Mouse (Mus musculus) neural tube, embryonic 10.5 days (tissue): ENCODE data around the gene 1700007K13Rik.
"Not testable (repeated sequence)": the region's sequence is repeated elsewhere in the genome, so short reads cannot be mapped to it uniquely, and the experiment has no call there.

ENCODE experiments used
- DNase-seq: peaks from one replicate; pipeline ENCODE4 v3.0.0-alpha.2; 2017; ENCODE audit warnings: low spot score; ENCODE audit errors: extremely low spot score

1700007K13Rik gene

DNA sequence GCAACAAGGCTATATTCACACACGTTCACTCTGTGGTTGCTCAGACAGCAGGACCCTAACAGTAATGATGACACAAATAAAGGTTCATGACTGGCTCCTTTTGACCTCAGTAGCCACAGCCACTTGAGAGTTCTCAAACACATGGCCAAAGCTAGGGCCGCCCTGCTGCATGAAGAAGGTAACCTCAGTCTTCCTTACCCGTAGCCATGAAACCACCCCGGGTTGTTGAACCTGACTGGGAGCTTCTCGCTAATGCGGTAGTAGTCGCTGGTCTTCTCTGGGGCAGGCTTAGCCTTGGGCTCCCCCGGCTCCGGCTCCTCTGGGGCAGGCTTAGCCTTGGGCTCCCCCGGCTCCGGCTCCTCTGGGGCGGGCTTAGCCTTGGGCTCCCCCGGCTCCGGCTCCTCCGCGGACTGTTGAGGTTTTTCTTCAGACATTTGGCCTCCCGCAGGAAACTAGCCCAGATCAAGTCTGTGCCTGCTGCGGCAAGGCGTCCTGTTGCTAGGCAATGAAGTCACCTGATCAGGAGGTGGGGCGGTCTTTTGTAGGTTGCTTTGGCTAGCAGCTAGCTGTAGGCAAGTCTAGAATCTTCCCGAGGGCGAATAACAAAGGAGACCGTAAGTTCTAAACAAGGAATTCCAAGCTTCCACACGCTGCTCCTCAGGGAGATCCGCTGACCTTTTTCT is at the start of gene 1700007K13Rik:
TSS of gene 1700007K13Rik (minus strand) at position 497 of the 683 bp plus-strand sequence.
- peak; percentile 74 for DNase-seq

DNA sequence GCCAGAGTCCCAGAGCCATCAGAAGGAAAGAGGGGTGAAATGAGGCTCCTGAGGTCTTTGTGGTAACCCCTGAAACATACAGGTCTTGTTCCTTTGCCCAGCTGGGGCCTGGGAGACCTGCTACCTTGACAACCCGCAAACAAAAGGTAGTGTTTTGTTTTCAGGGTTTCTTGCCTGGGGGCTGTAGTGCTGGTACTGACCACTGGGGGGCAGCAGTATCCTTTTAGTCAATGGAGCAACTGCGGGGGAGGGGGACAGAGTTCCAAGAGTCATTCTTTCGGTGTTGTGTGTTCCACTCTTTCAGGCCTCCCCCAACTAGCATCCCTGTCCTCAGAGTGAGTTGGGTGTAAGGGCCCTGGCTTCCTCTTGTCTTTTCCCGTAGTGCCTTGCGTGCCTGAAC is 48.4 kb upstream of the 1700007K13Rik start:
- DNase-seq: peak; percentile 87

DNA sequence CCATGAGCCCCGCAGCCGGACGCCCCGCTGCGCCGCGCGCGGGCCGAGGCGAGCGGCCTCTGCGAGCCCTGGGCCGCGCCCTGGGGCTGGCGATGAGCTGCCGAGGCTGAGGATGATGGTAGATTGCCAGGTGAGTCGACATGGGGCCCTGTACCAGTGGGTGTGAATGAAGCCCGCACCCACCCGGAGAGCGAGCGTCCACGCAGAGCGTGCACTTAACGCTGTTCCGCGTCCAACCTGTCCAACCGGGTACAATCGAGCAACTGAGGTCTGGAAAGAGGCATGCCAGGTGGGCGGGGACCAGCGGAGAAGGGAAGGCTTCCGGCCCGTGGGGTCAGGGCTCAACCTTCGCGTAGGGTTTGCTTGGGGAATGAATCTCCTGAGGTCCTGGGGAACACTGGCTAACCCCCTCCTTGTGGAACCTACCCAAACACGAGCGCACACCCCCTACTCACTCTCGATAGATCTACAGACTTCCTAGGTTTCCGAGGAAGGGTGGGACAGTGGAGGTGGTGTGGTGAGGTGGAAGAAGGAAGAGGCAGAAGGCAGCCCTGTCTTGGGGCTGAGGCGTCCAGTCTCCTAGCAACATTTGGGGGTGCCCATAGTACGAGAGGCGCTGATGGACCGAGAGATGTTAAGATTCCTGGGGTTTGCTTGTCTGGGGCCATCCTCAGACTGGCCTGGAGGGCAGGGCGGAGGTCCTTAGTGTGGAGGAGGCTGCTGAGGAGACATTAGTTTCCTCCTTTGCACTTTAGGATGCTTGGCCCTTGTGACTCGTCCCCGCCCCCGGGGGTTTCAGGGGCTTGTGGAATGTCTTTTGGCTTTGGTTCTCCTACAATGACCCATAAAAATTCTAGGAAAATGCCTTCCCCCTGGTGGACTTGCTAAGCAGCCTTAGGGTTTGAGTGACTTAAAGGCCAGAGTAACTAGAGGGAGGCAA is 47.6 kb upstream of the 1700007K13Rik start:
- DNase-seq: peak; percentile 69

DNA sequence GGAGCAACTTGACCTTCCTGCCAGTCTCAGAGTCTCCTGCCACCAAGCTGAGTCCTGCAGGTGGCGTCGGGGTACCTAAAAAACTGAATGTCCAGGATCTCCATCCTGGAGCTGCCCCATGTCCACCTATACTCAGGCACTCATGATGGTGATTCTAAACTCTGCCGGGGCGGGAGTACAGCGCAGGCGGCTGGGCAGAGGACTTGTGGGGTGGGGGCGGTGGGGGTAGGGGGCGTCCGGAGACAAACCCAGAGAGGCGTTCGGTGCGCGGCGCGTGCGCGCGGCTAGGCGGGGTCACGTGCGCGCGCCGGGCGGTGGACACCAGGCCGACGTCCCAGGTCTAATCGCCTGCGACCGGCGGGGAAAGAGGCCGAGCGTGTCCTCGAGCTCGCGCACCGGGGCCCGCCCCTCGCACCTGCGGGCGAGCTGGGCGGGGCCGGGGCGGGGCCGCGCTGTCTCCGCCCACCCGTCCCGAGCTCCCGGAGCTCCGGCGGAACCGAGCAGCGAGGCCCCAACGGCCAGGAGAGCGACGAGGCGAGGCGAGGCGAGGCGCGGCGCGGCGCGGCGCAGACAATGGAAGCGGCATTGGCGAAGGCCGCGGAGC is 46.8 kb upstream of the 1700007K13Rik start, which contains the start of gene Ralgds:
TSS of gene Ralgds (plus strand) at position 328 of the 604 bp plus-strand sequence.
- DNase-seq: peak; percentile 72

DNA sequence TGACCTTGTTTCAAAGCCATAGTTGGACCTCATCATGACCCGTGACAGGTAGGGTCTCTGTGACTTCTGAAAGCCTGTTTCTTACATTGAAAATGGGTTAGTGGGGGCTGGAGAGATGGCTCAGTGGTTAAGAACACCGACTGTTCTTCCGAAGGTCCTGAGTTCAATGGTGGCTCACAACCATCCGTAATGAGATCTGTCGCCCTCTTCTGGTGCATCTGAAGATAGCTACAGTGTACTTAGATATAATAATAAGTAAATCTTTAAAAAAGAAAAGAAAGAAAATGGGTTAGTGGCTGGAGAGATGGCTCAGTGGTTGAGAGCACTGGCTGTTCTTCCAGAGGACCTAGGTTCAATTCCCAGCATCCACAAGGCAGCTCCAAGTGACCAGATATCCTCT is 45.5 kb upstream of the 1700007K13Rik start:
- DNase-seq: not testable (repeated sequence)

DNA sequence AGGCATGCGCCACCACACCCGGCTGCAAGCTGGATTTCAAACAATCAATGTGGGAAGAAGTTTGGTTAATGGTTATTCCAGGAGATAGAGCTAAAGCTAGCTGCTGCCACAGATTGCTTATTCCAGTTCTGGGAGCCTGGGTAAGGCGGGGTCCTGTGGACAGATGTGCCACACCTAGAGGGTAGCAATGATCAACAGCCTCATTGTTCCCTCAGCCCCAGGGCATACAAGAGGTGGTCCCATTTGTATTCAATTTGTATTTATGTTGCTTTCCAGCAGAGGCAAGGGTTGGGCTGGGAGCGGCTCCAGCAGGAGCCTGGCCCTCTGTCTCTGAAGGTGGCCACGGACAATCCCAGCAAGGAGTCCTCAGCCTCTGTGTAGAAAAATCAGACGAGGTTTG is 40.2 kb upstream of the 1700007K13Rik start:
- DNase-seq: no peak

DNA sequence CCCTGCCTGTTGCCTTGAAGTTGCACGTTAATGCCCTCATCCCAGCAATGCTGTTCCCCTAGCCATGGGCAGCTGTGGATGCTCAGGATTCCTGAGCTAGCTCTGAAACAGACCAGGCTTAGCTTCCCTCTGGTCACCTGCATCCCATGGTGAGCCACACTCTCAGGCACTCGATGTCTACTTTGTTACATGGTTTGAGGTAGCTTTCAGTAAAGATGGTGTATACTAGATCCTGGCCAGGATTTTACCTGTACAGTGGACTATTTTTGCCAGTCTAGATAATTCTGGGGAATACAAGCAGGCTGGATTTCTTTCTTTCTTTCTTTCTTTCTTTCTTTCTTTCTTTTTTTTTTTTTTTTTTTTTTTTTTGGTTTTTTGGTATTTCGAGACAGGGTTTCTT is 39.7 kb upstream of the 1700007K13Rik start, which contains the start of gene Gm10134:
TSS of gene Gm10134 (plus strand) at position 301 of the 400 bp plus-strand sequence.
- DNase-seq: no peak

DNA sequence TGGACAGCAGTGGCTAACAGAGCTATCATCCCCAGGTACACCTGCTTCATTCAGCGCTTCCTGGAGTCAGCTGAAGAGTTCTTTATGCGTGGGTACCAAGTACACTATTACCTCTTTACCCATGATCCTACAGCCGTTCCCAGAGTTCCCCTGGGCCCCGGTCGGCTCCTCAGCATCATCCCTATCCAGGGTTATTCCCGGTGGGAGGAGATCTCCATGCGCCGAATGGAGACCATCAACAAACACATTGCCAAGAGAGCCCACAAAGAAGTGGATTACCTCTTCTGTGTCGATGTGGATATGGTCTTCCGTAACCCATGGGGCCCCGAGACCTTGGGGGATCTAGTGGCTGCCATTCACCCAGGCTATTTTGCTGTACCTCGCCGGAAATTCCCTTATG is 38.5 kb upstream of the 1700007K13Rik start:
- no peak for DNase-seq

DNA sequence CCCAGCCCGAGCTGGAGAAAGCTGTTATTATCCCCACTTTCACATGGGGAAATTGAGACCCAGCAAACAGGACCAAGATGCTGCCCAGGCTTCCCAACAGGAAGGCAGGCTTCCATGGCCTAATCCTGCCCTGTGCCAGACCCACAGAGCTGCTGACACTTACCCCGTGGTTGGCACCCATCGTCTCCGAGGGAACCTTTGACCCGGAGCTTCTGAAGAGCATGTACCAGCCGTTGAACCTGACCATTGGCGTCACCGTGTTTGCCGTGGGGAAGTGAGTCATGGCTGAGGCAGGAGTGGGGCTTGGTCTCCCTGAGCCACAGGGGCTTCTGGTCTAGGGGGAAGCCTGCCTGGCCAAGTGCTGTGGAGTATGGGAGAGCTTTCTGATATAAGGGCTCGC is 36.9 kb upstream of the 1700007K13Rik start:
- no peak for DNase-seq

DNA sequence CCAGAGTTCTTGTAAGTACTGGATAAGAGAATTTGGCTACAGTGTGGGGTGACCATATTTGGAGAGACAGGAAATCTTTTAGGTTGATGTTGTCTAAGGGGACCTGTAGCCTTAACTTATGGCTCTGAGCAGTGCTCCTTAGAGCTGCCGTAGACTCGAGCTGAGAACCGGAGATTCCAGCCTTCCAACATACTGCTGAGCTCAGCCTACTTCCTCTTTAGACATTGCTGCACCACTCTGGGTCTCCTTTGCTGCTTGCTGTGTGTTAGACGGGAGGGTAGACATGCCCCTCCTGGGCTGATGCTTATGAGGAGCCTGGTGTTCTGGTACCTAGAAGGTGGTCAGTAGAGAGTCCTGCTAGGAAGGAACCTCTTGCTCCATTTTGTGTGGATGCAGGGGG is 32.3 kb upstream of the 1700007K13Rik start:
- DNase-seq: no peak

DNA sequence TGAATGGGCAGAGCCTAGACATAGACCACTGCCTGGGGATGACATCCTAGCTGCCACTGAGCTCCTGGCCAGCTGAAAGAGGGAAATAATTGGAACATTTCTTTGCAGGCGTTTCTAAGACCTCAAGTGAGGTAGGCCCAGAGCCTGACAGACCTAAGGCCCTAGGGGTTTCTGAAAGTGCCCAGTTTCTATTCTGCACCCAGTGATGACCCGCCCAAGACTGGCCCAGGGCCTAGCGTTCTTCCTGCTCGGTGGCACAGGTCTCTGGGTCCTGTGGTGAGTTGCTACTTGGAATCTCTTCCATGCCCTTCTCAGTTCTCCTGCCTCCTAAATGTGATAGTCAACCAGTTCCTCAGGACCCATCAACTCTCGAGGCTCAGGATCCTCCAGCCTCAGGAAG is 31.4 kb upstream of the 1700007K13Rik start:
- no peak for DNase-seq

DNA sequence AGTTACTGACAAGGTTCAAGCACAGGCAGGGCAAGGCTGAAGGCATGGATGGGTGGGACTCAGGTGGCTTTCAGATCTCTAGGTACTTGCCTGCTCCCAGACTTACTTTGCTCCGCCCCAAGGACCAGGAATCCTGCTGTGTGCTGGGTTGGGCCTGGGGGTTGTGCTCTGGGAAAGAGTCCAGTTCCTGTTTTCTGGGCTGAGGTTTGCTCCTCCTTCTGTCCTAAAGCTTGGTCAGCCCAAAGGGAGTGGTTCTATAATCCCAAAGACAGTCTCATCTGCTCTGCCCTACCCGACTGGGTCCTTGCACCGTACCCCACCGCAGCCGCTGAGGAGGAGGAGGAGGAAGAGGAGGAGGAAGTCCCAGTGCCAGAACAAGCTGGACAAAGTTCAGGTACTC is 30.5 kb upstream of the 1700007K13Rik start, which contains the start of gene Gbgt1:
TSS of gene Gbgt1 (plus strand) at position 221 of the 400 bp plus-strand sequence.
- DNase-seq: no peak

DNA sequence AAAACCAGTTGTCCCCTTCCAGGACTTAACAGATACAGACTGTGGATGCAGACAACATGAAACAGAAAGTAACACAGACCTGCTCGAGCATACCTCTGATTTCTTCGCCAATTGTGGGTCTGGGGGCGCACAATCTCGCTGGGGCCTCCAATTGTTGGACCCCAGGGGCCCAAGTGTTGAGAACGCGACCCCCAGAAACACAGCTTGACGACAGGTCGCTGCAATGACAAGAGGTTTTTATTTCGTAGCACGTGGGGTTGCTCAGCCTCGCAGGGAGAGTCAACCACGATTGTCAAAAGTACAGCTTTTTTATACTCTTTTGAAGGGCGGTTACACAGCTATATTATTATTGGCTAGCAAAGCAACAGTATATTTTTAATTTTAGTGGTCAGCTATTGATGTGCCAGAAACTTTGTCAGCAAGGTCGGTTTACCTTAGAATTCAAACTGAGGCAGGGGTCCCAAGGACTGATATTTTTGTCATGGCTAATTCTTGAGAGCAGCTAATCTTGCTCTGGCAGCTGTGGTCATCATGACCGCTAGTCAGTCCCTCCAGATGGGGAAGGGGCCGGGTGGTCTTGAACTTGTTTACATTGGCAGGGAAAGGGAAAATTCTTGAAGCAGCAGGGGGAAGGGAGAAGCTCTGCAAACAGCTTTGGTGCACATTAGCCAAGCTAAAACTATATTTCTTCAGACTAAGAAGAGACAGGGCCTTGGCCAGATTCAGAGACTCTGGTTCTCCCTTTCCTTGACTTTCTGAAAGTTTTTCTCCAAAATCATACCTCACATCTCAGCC is 29.9 kb upstream of the 1700007K13Rik start:
- no peak for DNase-seq

DNA sequence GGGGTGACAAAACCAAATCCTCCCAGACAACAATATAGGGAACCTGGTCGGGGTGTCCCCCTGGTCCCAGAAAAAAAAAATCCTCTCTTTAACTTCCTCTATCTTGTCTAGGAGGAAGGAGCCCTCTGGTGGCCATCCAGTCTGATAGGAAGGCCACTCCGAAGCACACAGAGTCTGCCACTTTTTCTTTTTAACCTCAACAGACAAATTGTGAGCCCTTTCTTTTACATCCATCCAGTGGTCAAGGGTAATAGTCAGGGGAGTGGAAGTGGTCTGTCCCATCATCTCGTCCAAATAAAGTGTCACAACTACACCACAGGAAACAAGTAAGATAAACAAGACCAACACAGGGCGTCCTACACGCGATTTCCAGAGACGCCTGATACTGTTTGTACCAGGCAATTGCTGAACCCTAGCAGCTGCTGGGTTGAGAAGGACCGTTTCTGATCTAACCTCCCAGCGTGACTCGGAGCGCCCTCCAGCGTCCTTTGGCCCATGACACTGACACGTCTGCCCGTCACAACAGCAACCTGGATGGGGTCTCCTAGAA is 29.1 kb upstream of the 1700007K13Rik start:
- DNase-seq: no peak

DNA sequence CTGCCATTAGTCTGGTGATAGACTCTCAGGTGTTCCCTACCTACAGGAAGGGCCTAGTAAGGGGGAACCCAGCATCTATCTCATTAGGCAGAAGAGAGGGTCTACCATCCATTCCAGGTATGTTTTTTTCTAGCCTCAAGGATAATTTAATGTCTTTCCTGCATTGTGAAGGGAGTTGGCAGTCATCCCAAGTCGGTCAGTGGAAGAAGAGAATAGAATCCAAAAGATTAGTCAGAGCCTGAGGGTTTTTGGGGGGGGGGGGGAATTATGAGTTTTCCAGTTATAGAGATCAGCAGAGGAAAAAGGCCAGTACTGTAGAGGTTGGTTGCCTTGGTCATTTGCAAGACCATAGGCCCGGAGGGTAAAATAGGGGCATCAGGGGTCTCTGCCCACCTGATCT is 28.4 kb upstream of the 1700007K13Rik start:
- no peak for DNase-seq

DNA sequence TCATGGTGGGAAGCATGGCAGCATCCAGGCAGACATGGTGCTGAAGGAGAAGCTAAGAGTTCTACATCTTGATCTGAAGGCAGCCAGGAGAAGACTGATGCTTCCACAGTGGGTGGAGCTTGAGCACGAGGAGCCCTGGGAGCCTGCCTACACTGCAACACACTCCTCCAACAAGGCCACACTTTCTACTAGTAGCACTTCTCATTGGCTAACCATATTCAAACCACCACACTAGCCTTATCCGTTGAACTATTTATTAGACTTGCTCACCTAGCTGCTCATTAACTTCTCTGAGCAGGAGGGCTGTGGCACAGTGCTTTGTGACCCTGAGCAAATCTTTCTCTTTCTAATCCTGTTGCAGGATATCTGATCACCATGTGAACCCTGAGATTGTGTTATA is 17.7 kb upstream of the 1700007K13Rik start:
- DNase-seq: no peak

DNA sequence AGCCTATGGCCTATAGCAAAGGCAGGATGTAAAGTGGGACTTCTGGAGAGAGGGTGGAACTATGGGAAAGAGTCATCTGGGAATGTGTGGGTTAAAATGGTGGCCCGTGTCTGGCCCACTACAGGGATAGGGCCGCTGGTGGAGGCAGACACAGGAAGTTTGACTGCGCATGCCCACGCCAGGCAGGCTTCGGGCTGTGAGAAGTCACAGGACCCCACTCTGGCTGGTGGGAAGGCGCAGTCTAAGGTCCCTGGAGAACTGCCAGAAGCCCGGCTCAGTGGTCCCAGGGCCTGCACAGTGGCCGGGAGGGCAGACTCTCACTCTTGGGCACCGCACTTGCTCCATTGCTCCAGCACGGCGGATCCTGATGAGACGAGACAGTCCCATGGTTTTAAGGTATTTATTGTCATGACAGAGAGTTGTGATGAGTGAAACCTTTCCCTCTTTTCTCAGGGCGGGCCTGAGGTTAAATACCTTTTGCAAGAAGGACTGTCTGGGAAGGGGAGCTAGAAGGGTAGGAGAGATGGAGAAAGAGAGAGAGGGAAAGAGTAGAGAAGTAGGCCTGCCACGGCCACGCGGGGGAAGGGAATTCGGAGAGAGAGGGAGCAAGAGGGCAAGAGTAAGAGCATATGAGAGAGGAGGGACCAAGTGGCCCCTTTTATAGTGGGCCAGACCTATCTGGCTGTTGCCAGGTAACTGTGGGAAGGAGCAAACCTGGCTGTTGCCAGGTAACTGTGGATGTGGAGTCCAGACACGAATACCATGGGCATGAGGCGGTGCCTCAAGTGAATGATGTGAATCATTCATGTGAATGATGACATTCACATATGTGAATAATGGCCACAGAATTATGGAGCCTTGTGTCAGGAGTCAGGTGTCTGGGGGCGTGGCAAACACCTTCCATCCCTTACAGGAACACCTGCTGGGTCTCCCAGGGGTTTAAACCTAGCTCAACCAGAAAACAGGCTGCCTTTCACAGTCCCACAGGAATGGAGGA is 13.4 kb upstream of the 1700007K13Rik start:
- no peak for DNase-seq

DNA sequence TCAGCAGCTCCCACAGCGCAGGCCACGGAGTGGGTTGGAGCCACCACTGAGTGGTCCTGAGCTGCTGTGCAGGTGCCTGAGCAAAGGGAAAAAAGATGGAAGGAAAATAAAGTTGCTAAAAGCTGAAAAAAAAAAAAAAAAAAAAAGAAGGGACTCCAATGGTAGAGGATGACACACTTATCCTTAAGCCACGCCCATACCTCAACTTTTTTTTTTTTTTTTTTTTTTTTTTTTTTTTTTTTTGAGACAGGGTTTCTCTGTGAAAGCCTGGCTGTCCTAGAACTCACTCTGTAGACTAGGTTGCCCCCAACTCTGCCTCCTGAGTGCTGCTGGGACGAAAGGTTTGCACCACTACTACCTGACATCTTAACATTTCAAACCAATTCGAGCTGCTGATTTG is 11.9 kb upstream of the 1700007K13Rik start:
- DNase-seq: not testable (repeated sequence)

DNA sequence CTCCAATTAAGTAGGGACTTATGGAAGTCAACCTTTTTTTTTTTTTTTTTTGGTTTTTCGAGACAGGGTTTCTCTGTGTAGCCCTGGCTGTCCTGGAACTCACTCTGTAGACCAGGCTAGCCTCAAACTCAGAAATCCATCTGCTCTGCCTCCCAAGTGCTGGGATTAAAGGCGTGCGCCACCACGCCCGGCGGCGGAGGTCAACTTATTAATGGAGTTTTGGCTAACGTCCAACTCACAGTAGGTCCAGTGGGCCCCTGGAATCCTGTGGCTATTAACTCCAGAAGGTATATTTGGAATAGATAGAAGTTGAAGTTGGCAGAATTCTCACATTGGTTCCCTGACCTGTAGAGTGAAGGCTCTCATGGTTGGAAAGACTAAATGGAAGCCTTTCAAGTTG is 5.9 kb upstream of the 1700007K13Rik start:
- DNase-seq: not testable (repeated sequence)
